Mouse (Mus musculus) MEL (cell line): ENCODE data around the gene Plscr5. TPM values are rescaled to one million over a fixed set of nuclear protein-coding genes. Genes with fewer than 3 reads are reported as not detected.

Experiments
- DNase-seq: peaks from one replicate; pipeline ENCODE4 v3.0.0; 2011; ENCODE audit warnings: low read depth, low spot score
- H3K27ac ChIP-seq: 2 replicates; pipeline ENCODE4 v1.5.1; 2012; ENCODE audit warnings: low read depth, mild to moderate bottlenecking, control low read depth, low read length, moderate library complexity; ENCODE audit not compliant: control insufficient read depth
- H3K27me3 ChIP-seq, 2 experiments: fragments of 150-350 bp in 1 of 2; sonication (generic) in 1 of 2; 2 replicates each; pipeline ENCODE4 v1.6.1; 2012; ENCODE audit warnings: low read length in 2 of 2, mild to moderate bottlenecking in 2 of 2, improper control_type of control experiment in 1 of 2, moderate library complexity in 1 of 2; ENCODE audit not compliant: insufficient read depth in 2 of 2, control insufficient read depth in 1 of 2
- H3K36me3 ChIP-seq, 2 experiments: 2 replicates each; pipeline ENCODE4 v1.6.1; 2012 to 2014; ENCODE audit warnings: low read length in 2 of 2, improper control_type of control experiment in 1 of 2, inconsistent platforms in 1 of 2, mild to moderate bottlenecking in 1 of 2; ENCODE audit not compliant: insufficient read depth in 2 of 2, control insufficient read depth in 1 of 2
- H3K4me1 ChIP-seq, 2 experiments: fragments of 150-350 bp in 1 of 2; sonication (generic) in 1 of 2; 2 replicates each; pipeline ENCODE4 v1.6.1; 2012; ENCODE audit warnings: low read length in 2 of 2, improper control_type of control experiment in 1 of 2, mild to moderate bottlenecking in 1 of 2; ENCODE audit not compliant: insufficient read depth in 2 of 2, control insufficient read depth in 1 of 2
- H3K4me3 ChIP-seq, 2 experiments: fragments of 150-350 bp in 1 of 2; sonication (generic) in 1 of 2; 2 replicates each; pipeline ENCODE4 v1.5.1; 2012; ENCODE audit warnings: low read depth in 2 of 2, low read length in 2 of 2, mild to moderate bottlenecking in 2 of 2, moderate library complexity in 2 of 2, control low read depth in 1 of 2, improper control_type of control experiment in 1 of 2; ENCODE audit not compliant: control insufficient read depth in 1 of 2, insufficient read depth in 1 of 2
- H3K79me2 ChIP-seq: 2 replicates; pipeline ENCODE4 v1.6.1; 2012; ENCODE audit warnings: mild to moderate bottlenecking, low read length, moderate library complexity; ENCODE audit not compliant: control insufficient read depth, poor library complexity, insufficient read depth
- H3K9ac ChIP-seq: 2 replicates; pipeline ENCODE4 v1.6.1; 2012; ENCODE audit warnings: low read depth, mild to moderate bottlenecking, control low read depth, low read length, moderate library complexity; ENCODE audit not compliant: control insufficient read depth, poor library complexity, severe bottlenecking
- H3K9me3 ChIP-seq: fragments of 150-350 bp; sonication (generic); replicated peaks from 2 replicates; pipeline ENCODE4 v1.6.1; 2012; ENCODE audit warnings: mild to moderate bottlenecking, low read length, improper control_type of control experiment, moderate library complexity; ENCODE audit not compliant: insufficient read depth
- BHLHE40 ChIP-seq: IDR thresholded peaks from 2 replicates; pipeline ENCODE4 v1.6.1; 2012; ENCODE audit warnings: low read depth, mild to moderate bottlenecking, inconsistent platforms, low read length, improper control_type of control experiment, borderline replicate concordance
- CHD1 ChIP-seq: IDR thresholded peaks from 2 replicates; pipeline ENCODE4 v1.6.1; 2012; ENCODE audit warnings: low read depth, mild to moderate bottlenecking, inconsistent platforms, low read length, improper control_type of control experiment
- CHD2 ChIP-seq: IDR thresholded peaks from 2 replicates; pipeline ENCODE4 v1.6.1; 2011; ENCODE audit warnings: low read length, improper control_type of control experiment
- CTCF ChIP-seq, 3 experiments: IDR thresholded peaks in 2 of 3; conservative IDR thresholded peaks in 1 of 3; 2 replicates each; pipeline ENCODE4 v1.5.1; 2011 to 2012; ENCODE audit warnings: low read length in 3 of 3, low read depth in 2 of 3, mild to moderate bottlenecking in 2 of 3, improper control_type of control experiment in 1 of 3, inconsistent platforms in 1 of 3, mixed read lengths in 1 of 3, moderate library complexity in 1 of 3; ENCODE audit not compliant: control insufficient read depth in 1 of 3, insufficient read depth in 1 of 3, poor library complexity in 1 of 3, severe bottlenecking in 1 of 3
- E2F4 ChIP-seq: IDR thresholded peaks from 2 replicates; pipeline ENCODE4 v1.6.1; 2011; ENCODE audit warnings: low read depth, low read length, improper control_type of control experiment, borderline replicate concordance
- ELF1 ChIP-seq: IDR thresholded peaks from 2 replicates; pipeline ENCODE4 v1.6.1; 2014; ENCODE audit warnings: low read depth, mild to moderate bottlenecking, inconsistent platforms, low read length, improper control_type of control experiment, moderate library complexity
- EP300 ChIP-seq, 2 experiments: IDR thresholded peaks; 2 replicates each; pipeline ENCODE4 v1.6.1; 2011; ENCODE audit warnings: improper control_type of control experiment in 2 of 2, low read length in 2 of 2, low read depth in 1 of 2, mild to moderate bottlenecking in 1 of 2
- ETS1 ChIP-seq: IDR thresholded peaks from 2 replicates; pipeline ENCODE4 v1.6.1; 2012; ENCODE audit warnings: low read depth, mild to moderate bottlenecking, inconsistent platforms, low read length, improper control_type of control experiment, moderate library complexity
- GABPA ChIP-seq: IDR thresholded peaks from 2 replicates; pipeline ENCODE4 v1.6.1; 2012; ENCODE audit warnings: low read depth, mild to moderate bottlenecking, inconsistent platforms, low read length, improper control_type of control experiment, moderate library complexity
- GATA1 ChIP-seq: IDR thresholded peaks from 2 replicates; pipeline ENCODE4 v1.6.1; 2011; ENCODE audit warnings: low read depth, low read length, improper control_type of control experiment
- HCFC1 ChIP-seq: IDR thresholded peaks from 2 replicates; pipeline ENCODE4 v1.6.1; 2012; ENCODE audit warnings: low read depth, mild to moderate bottlenecking, inconsistent platforms, low read length, improper control_type of control experiment, moderate library complexity
- KAT2A ChIP-seq: conservative IDR thresholded peaks from 2 replicates; pipeline ENCODE4 v1.6.1; 2012; ENCODE audit warnings: low read depth, low read length, improper control_type of control experiment, inconsistent platforms
- MAFK ChIP-seq: IDR thresholded peaks from 2 replicates; pipeline ENCODE4 v1.6.1; 2011; ENCODE audit warnings: low read depth, mild to moderate bottlenecking, low read length, improper control_type of control experiment, borderline replicate concordance
- MAX ChIP-seq: IDR thresholded peaks from 2 replicates; pipeline ENCODE4 v1.6.1; 2011; ENCODE audit warnings: low read length, improper control_type of control experiment
- MAZ ChIP-seq: IDR thresholded peaks from 2 replicates; pipeline ENCODE4 v1.6.1; 2012; ENCODE audit warnings: low read depth, mild to moderate bottlenecking, inconsistent platforms, low read length, improper control_type of control experiment
- MEF2A ChIP-seq: IDR thresholded peaks from 2 replicates; pipeline ENCODE4 v1.6.1; 2014; ENCODE audit warnings: low read depth, mild to moderate bottlenecking, inconsistent platforms, low read length, improper control_type of control experiment; ENCODE audit not compliant: poor library complexity, insufficient replicate concordance, severe bottlenecking; ENCODE audit errors: extremely low read depth
- MXI1 ChIP-seq: IDR thresholded peaks from 2 replicates; pipeline ENCODE4 v1.6.1; 2011; ENCODE audit warnings: mild to moderate bottlenecking, low read depth, low read length, improper control_type of control experiment
- MYB ChIP-seq: IDR thresholded peaks from 2 replicates; pipeline ENCODE4 v1.6.1; 2011; ENCODE audit warnings: mild to moderate bottlenecking, low read depth, low read length, improper control_type of control experiment
- NELFE ChIP-seq: IDR thresholded peaks from 2 replicates; pipeline ENCODE4 v1.6.1; 2011; ENCODE audit warnings: low read depth, low read length, improper control_type of control experiment
- NRF1 ChIP-seq: IDR thresholded peaks from 2 replicates; pipeline ENCODE4 v1.6.1; 2014; ENCODE audit warnings: low read depth, mild to moderate bottlenecking, inconsistent platforms, low read length, improper control_type of control experiment, moderate library complexity; ENCODE audit not compliant: poor library complexity, insufficient read depth, severe bottlenecking
- POLR2A ChIP-seq, 2 experiments: IDR thresholded peaks; 2 replicates each; pipeline ENCODE4 v1.6.1; 2011 to 2012; ENCODE audit warnings: low read length in 2 of 2, mild to moderate bottlenecking in 2 of 2, control low read depth in 1 of 2, improper control_type of control experiment in 1 of 2, low read depth in 1 of 2, moderate library complexity in 1 of 2; ENCODE audit not compliant: control insufficient read depth in 1 of 2, insufficient read depth in 1 of 2, poor library complexity in 1 of 2
- POLR2AphosphoS2 ChIP-seq: IDR thresholded peaks from 2 replicates; pipeline ENCODE4 v1.6.1; 2011; ENCODE audit warnings: low read length, improper control_type of control experiment
- POLR2AphosphoS5 ChIP-seq: IDR thresholded peaks from 2 replicates; pipeline ENCODE4 v1.6.1; 2012; ENCODE audit warnings: low read depth, borderline replicate concordance, mild to moderate bottlenecking, inconsistent platforms, low read length, moderate library complexity, mixed read lengths
- RAD21 ChIP-seq: IDR thresholded peaks from 2 replicates; pipeline ENCODE4 v1.6.1; 2011; ENCODE audit warnings: mild to moderate bottlenecking, low read depth, low read length, improper control_type of control experiment
- RCOR1 ChIP-seq: IDR thresholded peaks from 2 replicates; pipeline ENCODE4 v1.6.1; 2012; ENCODE audit warnings: low read depth, mild to moderate bottlenecking, inconsistent platforms, low read length, improper control_type of control experiment
- TAL1 ChIP-seq: IDR thresholded peaks from 2 replicates; pipeline ENCODE4 v1.6.1; 2012; ENCODE audit warnings: mild to moderate bottlenecking, inconsistent platforms, low read length, moderate library complexity, mixed read lengths
- TBP ChIP-seq: IDR thresholded peaks from 2 replicates; pipeline ENCODE4 v1.8.0; 2011; ENCODE audit warnings: low read depth, low read length, improper control_type of control experiment
- TCF12 ChIP-seq: IDR thresholded peaks from 2 replicates; pipeline ENCODE4 v1.6.1; 2014; ENCODE audit warnings: low read depth, mild to moderate bottlenecking, inconsistent platforms, low read length, improper control_type of control experiment, moderate library complexity
- UBTF ChIP-seq: IDR thresholded peaks from 2 replicates; pipeline ENCODE4 v1.6.1; 2012; ENCODE audit warnings: low read depth, mild to moderate bottlenecking, inconsistent platforms, low read length, improper control_type of control experiment, moderate library complexity, borderline replicate concordance; ENCODE audit not compliant: insufficient read depth
- USF1 ChIP-seq: IDR thresholded peaks from 2 replicates; pipeline ENCODE4 v1.6.1; 2014; ENCODE audit warnings: low read depth, mild to moderate bottlenecking, inconsistent platforms, low read length, improper control_type of control experiment, moderate library complexity
- USF2 ChIP-seq, 2 experiments: IDR thresholded peaks; 2 replicates each; pipeline ENCODE4 v1.6.1; 2011 to 2012; ENCODE audit warnings: improper control_type of control experiment in 2 of 2, low read length in 2 of 2, borderline replicate concordance in 1 of 2, inconsistent platforms in 1 of 2, low read depth in 1 of 2, mild to moderate bottlenecking in 1 of 2; ENCODE audit not compliant: insufficient read depth in 1 of 2
- ZC3H11A ChIP-seq: IDR thresholded peaks from 2 replicates; pipeline ENCODE4 v1.6.1; 2012; ENCODE audit warnings: low read depth, mild to moderate bottlenecking, inconsistent platforms, low read length, improper control_type of control experiment
- ZKSCAN1 ChIP-seq: IDR thresholded peaks from 2 replicates; pipeline ENCODE4 v1.6.1; 2012; ENCODE audit warnings: low read depth, mild to moderate bottlenecking, inconsistent platforms, low read length, improper control_type of control experiment, moderate library complexity
- ZMIZ1 ChIP-seq: IDR thresholded peaks from 2 replicates; pipeline ENCODE4 v1.6.1; 2012; ENCODE audit warnings: low read depth, mild to moderate bottlenecking, inconsistent platforms, low read length, improper control_type of control experiment, moderate library complexity
- ZNF384 ChIP-seq: IDR thresholded peaks from 2 replicates; pipeline ENCODE4 v1.6.1; 2012; ENCODE audit warnings: low read depth, mild to moderate bottlenecking, inconsistent platforms, low read length, improper control_type of control experiment
- polyA plus RNA-seq, 2 experiments: library from polyadenylated mRNA; stranded (reverse) in 1 of 2; unstranded in 1 of 2; fragments of >175 nt in 1 of 2; fragments of >200 nt in 1 of 2; gene quantifications; 2 replicates each; pipeline versions ENCODE4 v1.2.1 to v1.2.4; 2012; ENCODE audit warnings: low replicate concordance in 2 of 2, low read depth in 1 of 2; ENCODE audit not compliant: insufficient read length in 2 of 2, insufficient read depth in 1 of 2, missing spikeins in 1 of 2
- total RNA-seq: library from RNA; depleted of rRNA; stranded (reverse); fragments of 300-350 nt; gene quantifications from 2 replicates; pipeline ENCODE4 v1.2.3, GENCODE M21; 2012

Plscr5 gene
- total and polyA plus RNA-seq, 3 experiments = not detected

- Histone ChIP-seq H3K27ac (peak overlapping the region; percentile 45), H3K9me3 (no peaks in the 10 kb centered on the region), H3K79me2 (peaks cover 2% of the 10 kb centered on the region; the same call in 1 of the 2 replicates), H3K4me3 (peak overlapping the region; percentile 83 to 86), H3K4me1 (peaks cover 0 to 9% of the 10 kb centered on the region in 2 experiments; a peak in 2 of 4 replicates), H3K9ac (peak overlapping the region; percentile 81), H3K27me3 (no peaks in the 10 kb centered on the region), H3K36me3 (peaks cover 0 to 10% of the 10 kb centered on the region in 2 experiments; a peak in 2 of 4 replicates)
- peak; percentile 68 for DNase-seq
- TF ChIP-seq POLR2A (IDR thresholded peaks at IDR 0.05; ENCODE audit: control insufficient read depth in 1 of 2, insufficient read depth in 1 of 2, low read depth in 1 of 2, low read length in 2 of 2, poor library complexity in 1 of 2) (peak in 1 of 2 experiments; percentile 55; a peak in 1 of 4 replicates), GABPA (no peak), UBTF (0 out of 2 replicates have a peak, but pooled peaks have one; percentile 55), NELFE (no peak), ETS1 (peak; percentile 6; the same call in 1 of the 2 replicates), ELF1 (peak; percentile 85), ZC3H11A (no peak), BHLHE40 (no peak), RAD21 (no peak), E2F4 (no peak), GATA1 (no peak), TBP (0 out of 2 replicates have a peak, but pooled peaks have one; percentile 32), HCFC1 (no peak), RCOR1 (no peak), EP300 (IDR thresholded peaks at IDR 0.05; ENCODE audit: low read depth in 1 of 2, low read length in 2 of 2) (0 out of 4 replicates have a peak, but pooled peaks of 1 of the 2 experiments have one; percentile 2), USF2 (IDR thresholded peaks at IDR 0.05; ENCODE audit: borderline replicate concordance in 1 of 2, insufficient read depth in 1 of 2, low read depth in 1 of 2, low read length in 2 of 2) (no peak), ZNF384 (no peak), TAL1 (no peak), KAT2A (no peak), ZKSCAN1 (no peak), CHD2 (no peak), CHD1 (no peak), POLR2AphosphoS5 (no peak), NRF1 (no peak), MXI1 (no peak), MAX (no peak), MAFK (no peak), MYB (no peak), USF1 (peak; percentile 62; the same call in 1 of the 2 replicates), POLR2AphosphoS2 (no peak), ZMIZ1 (no peak), MEF2A (no peak), CTCF (IDR thresholded peaks at IDR 0.05 in 2 of 3, conservative IDR thresholded peaks at IDR 0.05 in 1 of 3; ENCODE audit: control insufficient read depth in 1 of 3, insufficient read depth in 1 of 3, low read depth in 2 of 3, low read length in 3 of 3, poor library complexity in 1 of 3, severe bottlenecking in 1 of 3) (no peak), MAZ (no peak), TCF12 (no peak)
Measured at GRCm38 (mm10) chr9:92249987-92250772, 57.4 kb downstream of the Plscr5 start.
